Mouse (Mus musculus) brain, adult 2 months (tissue): ENCODE measurements around the gene Rac3.
"Not testable (repeated sequence)": the region's sequence is repeated elsewhere in the genome, so short reads cannot be mapped to it uniquely, and the experiment has no call there.

ENCODE experiments used
- DNase-seq: peaks from one replicate; pipeline ENCODE4 v3.0.0; 2011; ENCODE audit warnings: low read depth, low spot score

Gene Rac3

GRCm38 (mm10) chr11:120728530-120729240, 7.4 kb downstream of the Rac3 start:
- DNase-seq, result no peak

GRCm38 (mm10) chr11:120729432-120730050, 8.3 kb downstream of the Rac3 start:
- peak; percentile 32 for DNase-seq

DNA sequence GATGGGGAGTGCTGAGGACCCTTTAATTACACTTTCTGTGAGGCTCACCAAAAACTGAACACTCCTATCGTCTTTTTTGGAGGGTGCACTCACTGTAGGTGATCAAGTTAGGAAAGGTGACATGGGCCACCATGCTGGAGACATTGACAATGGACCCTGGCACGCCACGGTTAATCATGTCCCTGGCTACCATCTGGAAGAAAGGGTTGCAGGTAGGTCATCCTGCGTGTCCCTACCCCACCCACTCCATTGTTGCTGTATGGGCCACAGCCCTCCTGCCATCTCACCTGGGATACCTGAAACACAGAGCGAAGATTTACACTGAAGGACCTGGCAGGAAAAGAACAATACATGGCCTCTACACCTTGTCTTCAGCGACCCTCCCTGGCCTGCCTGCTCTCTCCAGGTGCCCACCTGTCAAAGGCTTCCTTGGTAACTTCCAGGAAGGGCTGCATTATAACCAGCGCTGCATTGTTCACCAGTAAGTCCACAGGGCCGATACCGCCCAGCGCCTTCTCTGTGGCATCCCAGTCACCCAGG, 9.1 kb downstream of the Rac3 start:
- DNase-seq, result no peak

- DNase-seq, result no peak
These were observed 10.1 kb downstream of the Rac3 start for GRCm38 (mm10) chr11:120731395-120731794.

- DNase-seq, result no peak
These were observed 10.8 kb downstream of the Rac3 start, which contains the start of gene Cbr2 for GRCm38 (mm10) chr11:120731858-120732680. TSS of gene Cbr2 (minus strand) at chr11:120732114.

DNA sequence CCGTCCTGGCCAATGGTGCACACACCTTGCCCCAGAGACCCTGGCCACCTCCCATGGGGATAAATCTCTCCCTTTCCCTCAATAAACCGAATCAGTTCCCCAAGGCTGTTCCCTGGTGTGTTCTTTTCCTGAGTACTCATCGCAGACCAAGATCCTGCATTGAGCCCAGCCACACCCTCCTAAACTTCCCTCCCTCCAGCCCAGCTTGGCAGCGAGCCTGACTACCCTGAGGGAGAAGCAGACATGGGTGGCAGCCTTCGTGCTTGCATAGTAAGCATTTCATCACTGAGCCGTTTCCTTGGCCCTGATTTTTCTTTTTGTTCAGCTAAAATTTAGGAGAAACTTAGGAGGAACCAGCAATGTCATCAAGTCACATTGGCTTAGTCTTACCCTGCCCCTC, 12.3 kb downstream of the Rac3 start:
- peak; percentile 34 for DNase-seq

DNA sequence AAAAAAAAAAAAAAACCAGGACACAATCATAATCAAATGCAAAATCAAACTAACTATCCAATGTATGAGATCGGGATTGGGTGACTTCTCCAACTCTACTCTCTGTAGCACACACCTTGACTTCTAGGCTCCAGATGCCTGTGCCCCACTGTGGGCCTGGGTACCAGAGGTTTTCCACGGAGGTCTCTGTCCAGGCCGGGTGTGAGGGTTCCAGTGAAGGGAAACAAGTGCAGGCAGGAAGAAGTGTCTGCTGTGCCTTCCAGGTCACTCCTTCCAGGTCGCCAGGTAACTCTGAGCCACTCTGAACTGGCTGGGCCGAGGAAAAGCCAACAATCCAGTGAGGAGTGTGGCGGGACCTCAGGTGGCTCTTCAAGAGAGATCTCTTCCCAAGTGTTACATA, 15.2 kb downstream of the Rac3 start:
- DNase-seq, result no peak

DNA sequence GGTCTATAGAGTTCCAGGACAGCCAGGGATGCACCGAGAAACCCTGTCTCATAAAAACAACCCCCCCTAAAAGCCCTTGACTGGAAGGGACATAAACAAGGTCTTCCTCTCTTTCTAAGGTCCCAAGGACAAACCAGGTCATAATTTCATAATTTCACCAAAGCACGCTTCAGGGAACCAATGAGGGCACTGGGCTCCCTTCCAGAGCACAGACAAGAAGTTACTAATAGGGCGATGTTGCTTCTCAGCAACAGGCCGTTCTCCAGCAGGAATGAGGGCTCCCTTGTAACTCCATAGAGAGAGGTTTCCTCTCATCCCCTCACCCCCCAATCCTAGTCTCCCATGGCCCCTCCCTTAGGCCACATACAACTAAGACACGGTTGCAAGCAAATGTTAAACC, 19.7 kb downstream of the Rac3 start:
- no peak for DNase-seq

GRCm38 (mm10) chr11:120744121-120744701, 22.9 kb downstream of the Rac3 start:
- no peak for DNase-seq

DNA sequence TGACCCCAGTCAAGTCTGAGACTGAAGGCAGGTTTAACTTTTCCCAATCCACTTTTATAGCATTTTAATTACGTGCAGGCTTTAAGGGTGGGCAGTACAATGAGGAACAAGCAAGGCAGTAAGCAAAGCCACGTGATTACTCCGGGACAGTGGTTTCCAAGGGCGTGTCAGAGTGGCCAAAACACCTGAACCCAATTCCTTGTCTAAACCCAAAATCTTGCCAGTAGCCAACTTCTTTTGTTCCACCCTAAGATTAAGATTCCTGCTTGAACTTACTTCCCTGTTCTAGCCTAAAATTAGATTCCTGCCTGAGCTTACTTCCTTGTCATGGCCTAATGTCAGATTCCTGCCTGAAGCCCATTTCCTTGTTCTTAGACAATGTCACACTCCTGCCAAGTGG, 26.7 kb downstream of the Rac3 start:
- no peak for DNase-seq

DNA sequence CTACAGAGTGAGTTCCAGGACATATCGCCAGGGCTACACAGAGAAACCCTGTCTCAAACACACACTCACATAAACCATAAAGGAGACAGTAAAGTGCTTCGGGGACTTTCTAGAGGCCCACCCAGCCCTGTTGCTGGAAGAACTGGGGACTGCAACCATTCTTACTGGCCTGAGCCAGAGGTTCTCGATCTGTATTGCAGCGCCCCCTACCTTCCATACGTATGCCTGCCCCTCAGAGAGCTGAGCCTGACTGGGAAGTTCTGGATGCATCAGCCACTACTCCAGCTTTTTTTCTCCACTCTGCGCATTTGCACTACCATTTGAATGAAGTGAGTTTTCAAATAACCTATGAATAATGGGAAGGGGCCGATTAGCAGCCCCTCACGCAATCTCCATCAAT, 28.2 kb downstream of the Rac3 start:
- peak; percentile 34 for DNase-seq

GRCm38 (mm10) chr11:120751606-120752005, 30.3 kb downstream of the Rac3 start:
- no peak for DNase-seq

DNA sequence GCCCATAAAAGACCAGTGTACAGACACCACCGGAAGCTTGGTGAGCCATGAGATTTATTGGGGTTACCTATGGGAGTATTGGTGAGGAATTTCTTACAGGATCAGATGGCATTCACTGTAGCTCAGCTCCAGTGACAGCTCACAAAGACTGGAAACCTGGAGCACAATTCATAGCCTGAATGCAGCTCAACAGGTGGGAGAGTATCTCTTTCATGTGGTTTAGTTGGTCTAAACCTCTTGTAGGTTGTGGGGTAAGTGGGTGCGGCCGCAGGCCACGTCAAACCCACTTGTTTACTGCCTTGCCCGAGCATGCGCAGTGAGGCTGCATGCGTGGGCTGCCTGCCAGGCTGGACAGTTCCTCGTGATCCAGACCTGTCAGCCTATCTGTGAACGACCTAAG, 39.0 kb downstream of the Rac3 start:
- no peak for DNase-seq

- DNase-seq, result no peak
These were observed 40.8 kb downstream of the Rac3 start for GRCm38 (mm10) chr11:120761811-120762671.

GRCm38 (mm10) chr11:120762672-120763041, 41.4 kb downstream of the Rac3 start, which contains the start of gene Hmga1b:
TSS of gene Hmga1b (plus strand) at chr11:120762794.
- DNase-seq, result not testable (repeated sequence)

GRCm38 (mm10) chr11:120763121-120763999, 42.1 kb downstream of the Rac3 start:
- DNase-seq, result not testable (repeated sequence)

- DNase-seq, result not testable (repeated sequence)
These were observed 45.8 kb downstream of the Rac3 start for GRCm38 (mm10) chr11:120767023-120767422.

DNA sequence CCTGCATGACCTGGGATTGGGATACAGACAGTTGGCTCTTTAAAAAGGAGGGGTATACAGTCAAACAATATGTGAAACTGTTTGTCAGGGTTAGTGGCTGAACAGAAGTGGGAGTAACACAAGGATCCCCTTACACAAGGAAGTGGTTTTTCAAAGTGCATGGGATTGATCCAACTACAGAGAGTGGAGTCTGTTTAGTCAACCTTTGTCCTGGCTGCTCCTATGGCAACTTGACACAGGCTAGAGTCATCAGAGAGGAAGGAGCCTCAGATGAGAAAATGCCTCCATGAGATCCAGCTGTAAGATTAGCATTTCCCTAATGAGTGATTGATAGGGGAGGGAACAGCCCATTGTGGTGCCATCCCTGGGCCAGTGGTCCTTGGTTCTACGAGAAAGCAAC, 46.9 kb downstream of the Rac3 start:
- DNase-seq, result no peak

DNA sequence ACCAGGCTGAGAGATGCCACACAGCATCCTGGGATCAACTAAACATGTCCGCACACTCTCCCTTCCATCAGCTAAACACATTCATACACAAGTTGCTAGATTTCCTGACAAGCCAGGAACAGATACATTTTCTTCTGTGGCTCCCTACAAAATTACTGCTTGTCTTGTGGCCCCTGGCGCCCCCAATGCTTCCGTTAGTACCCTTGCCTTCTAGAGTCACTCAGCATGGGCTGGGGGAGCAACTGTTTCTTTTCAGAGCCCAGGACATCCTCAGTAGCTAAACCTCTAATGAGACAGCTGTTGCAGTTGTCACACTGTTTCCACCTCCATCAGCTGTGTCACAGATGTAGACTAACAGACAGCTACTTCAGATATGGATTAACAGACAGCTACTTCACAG, 51.5 kb downstream of the Rac3 start:
- no peak for DNase-seq
